Mouse (Mus musculus) CD8-positive naive resting alpha-beta T cell, adult 57 days (primary cell): Measurements from ENCODE around the gene Pld2. TPM values are rescaled to one million over a fixed set of nuclear protein-coding genes. Genes with fewer than 3 reads are reported as not detected.

Experiments used
- total RNA-seq: library from RNA; stranded (reverse); gene quantifications from one replicate; pipeline ENCODE4 v1.2.4, GENCODE M21; 2023

Pld2 gene
- 3.7 TPM for total RNA-seq

GRCm38 (mm10) chr11:70539877-70540587 lies at the start of gene Pld2:
Gene Pld2 (plus strand): TSS chr11:70540064.

GRCm38 (mm10) chr11:70504970-70505369 lies 34.9 kb upstream of the Pld2 start, which contains the start of gene Tm4sf5:
Gene Tm4sf5 (plus strand): TSS chr11:70505244.

GRCm38 (mm10) chr11:70514288-70514687 lies 25.6 kb upstream of the Pld2 start, which contains the start of gene Vmo1:
Gene Vmo1 (minus strand): TSS chr11:70514616.

GRCm38 (mm10) chr11:70518923-70519322 lies 20.9 kb upstream of the Pld2 start, which contains the start of gene Gltpd2:
Gene Gltpd2 (plus strand): TSS chr11:70519196.

GRCm38 (mm10) chr11:70525184-70525678 lies 14.6 kb upstream of the Pld2 start, which contains the start of gene Psmb6:
Gene Psmb6 (plus strand): TSS chr11:70525367.

GRCm38 (mm10) chr11:70532839-70533238 lies 7.0 kb upstream of the Pld2 start, which contains the start of gene Gm40193:
Gene Gm40193 (minus strand): TSS chr11:70532939.

GRCm38 (mm10) chr11:70562287-70562994 lies 22.6 kb downstream of the Pld2 start, which contains the start of gene Mink1:
Gene Mink1 (plus strand): TSS chr11:70562881.

Other genes starting within 250 kb of the Pld2 start
- not detected for gene Alox12e, start 217.4 kb upstream of the Pld2 start, total RNA-seq
- 0.77 TPM for gene Alox15, start 188.0 kb upstream of the Pld2 start, total RNA-seq
- 26.8 TPM for gene Pelp1, start 130.0 kb upstream of the Pld2 start, total RNA-seq
- 289 TPM for gene Arrb2, start 107.4 kb upstream of the Pld2 start, total RNA-seq
- 27.4 TPM for gene Med11, start 88.1 kb upstream of the Pld2 start, total RNA-seq
- gene Zmynd15, start 80.6 kb upstream of the Pld2 start, total RNA-seq = 1.8 TPM
- 2.5 TPM for gene Cxcl16, start 80.1 kb upstream of the Pld2 start, total RNA-seq
- not detected for gene Tm4sf5, start 34.8 kb upstream of the Pld2 start, total RNA-seq
- not detected for gene Vmo1, start 25.4 kb upstream of the Pld2 start, total RNA-seq
- gene Gltpd2, start 20.9 kb upstream of the Pld2 start, total RNA-seq = not detected
- gene Psmb6, start 14.7 kb upstream of the Pld2 start, total RNA-seq = 123 TPM
- gene Gm40193, start 7.1 kb upstream of the Pld2 start, total RNA-seq = not detected
- 159 TPM for gene Mink1, start 22.8 kb downstream of the Pld2 start, total RNA-seq
- gene 4930544D05Rik, start 75.8 kb downstream of the Pld2 start, total RNA-seq = 0.95 TPM
- gene Chrne, start 79.2 kb downstream of the Pld2 start, total RNA-seq = 1.5 TPM
- not detected for gene Gp1ba, start 99.1 kb downstream of the Pld2 start, total RNA-seq
- gene Rnf167, start 107.2 kb downstream of the Pld2 start, total RNA-seq = 242 TPM
- gene Slc25a11, start 107.4 kb downstream of the Pld2 start, total RNA-seq = 53.9 TPM
- gene Pfn1, start 114.6 kb downstream of the Pld2 start, total RNA-seq = 1,382 TPM
- gene Eno3, start 117.1 kb downstream of the Pld2 start, total RNA-seq = 22.7 TPM
- 34.6 TPM for gene Spag7, start 129.4 kb downstream of the Pld2 start, total RNA-seq
- 45.5 TPM for gene Camta2, start 148.0 kb downstream of the Pld2 start, total RNA-seq
- gene Inca1, start 160.1 kb downstream of the Pld2 start, total RNA-seq = not detected
- gene Kif1c, start 160.5 kb downstream of the Pld2 start, total RNA-seq = 27.4 TPM
- 2.8 TPM for gene Zfp3, start 224.1 kb downstream of the Pld2 start, total RNA-seq